Mouse (Mus musculus) spleen, adult 2 months (tissue): ENCODE measurements around the gene Brd3. TPM values are rescaled to one million over a fixed set of nuclear protein-coding genes. Genes with fewer than 3 reads are reported as not detected.

Source experiments
- DNase-seq, 2 experiments: peaks; one replicate each; pipeline versions ENCODE4 v3.0.0 to v3.0.0-alpha.2; 2012 to 2021; ENCODE audit warnings: low spot score in 2 of 2, low read depth in 1 of 2
- H3K27ac ChIP-seq: fragments of 200-500 bp; 2 replicates; pipeline ENCODE4 v1.5.1; 2012; ENCODE audit warnings: low read length, inconsistent platforms; ENCODE audit not compliant: insufficient read depth
- H3K27me3 ChIP-seq: fragments of 200-500 bp; 2 replicates; pipeline ENCODE4 v1.6.1; 2012; ENCODE audit warnings: mild to moderate bottlenecking, moderate library complexity, low read length, inconsistent platforms; ENCODE audit not compliant: control insufficient read depth, insufficient read depth
- H3K36me3 ChIP-seq: fragments of 200-500 bp; 2 replicates; pipeline ENCODE4 v1.6.1; 2012; ENCODE audit warnings: mild to moderate bottlenecking, low read length, inconsistent platforms; ENCODE audit not compliant: control insufficient read depth, insufficient read depth
- H3K4me1 ChIP-seq: fragments of 200-500 bp; 2 replicates; pipeline ENCODE4 v1.6.1; 2011; ENCODE audit warnings: inconsistent platforms; ENCODE audit not compliant: control insufficient read depth, insufficient read depth, insufficient read length
- H3K4me3 ChIP-seq: fragments of 200-500 bp; 2 replicates; pipeline ENCODE4 v1.5.1; 2011; ENCODE audit warnings: mild to moderate bottlenecking, inconsistent platforms; ENCODE audit not compliant: insufficient read depth, insufficient read length; ENCODE audit errors: extremely low read depth
- CTCF ChIP-seq: fragments of 200-500 bp; IDR thresholded peaks from 2 replicates; pipeline ENCODE4 v1.5.1; 2011; ENCODE audit warnings: mild to moderate bottlenecking, inconsistent platforms; ENCODE audit not compliant: insufficient read depth, insufficient read length, insufficient replicate concordance; ENCODE audit errors: extremely low read depth
- POLR2A ChIP-seq: fragments of 200-500 bp; IDR thresholded peaks from 2 replicates; pipeline ENCODE4 v1.6.1; 2011; ENCODE audit warnings: low read depth, low read length, inconsistent platforms
- WGBS: fragments of 180-500 bp; shearing (Covaris S2); methylation state at CpG from one replicate; pipeline ENCODE4 v1.1.7; 2018; 5-methylcytosine and 5-hydroxymethylcytosine counted together
- polyA plus RNA-seq: library from polyadenylated mRNA; depleted of rRNA; stranded (reverse); fragments of >200 nt; gene quantifications from 2 replicates; pipeline ENCODE4 v1.2.3, GENCODE M21; 2012

The Brd3 gene
- polyA plus RNA-seq, 1 experiment, result 18.2 TPM

DNA sequence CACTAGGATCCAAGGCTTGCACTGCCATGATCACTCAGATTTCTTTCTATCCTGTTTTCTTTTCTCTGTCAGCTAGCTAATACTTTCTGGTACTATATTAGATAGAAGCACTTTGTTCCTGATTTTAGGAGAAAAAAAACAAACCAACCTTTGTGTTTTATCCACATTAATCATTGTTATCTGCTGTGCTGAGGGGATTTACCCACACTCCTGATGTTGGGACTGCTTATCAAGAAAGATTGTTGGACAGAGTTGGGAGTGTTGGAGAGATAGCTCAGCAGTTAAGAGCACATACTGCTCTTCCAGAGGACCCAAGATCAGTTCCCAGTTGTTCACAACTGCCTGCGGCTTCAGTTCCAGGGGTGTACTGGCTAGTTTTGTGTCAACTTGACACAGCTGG, 19.1 kb downstream of the Brd3 start:
- H3K36me3 ChIP-seq, result no peaks in the 10 kb centered on the region
- 96% methylated on average over 1 of the region's 1 CpGs for WGBS
- no peaks in the 10 kb centered on the region for H3K27me3 ChIP-seq
- TF ChIP-seq POLR2A, result no peak
- no peak for TF ChIP-seq CTCF
- H3K4me3 ChIP-seq, result no peak overlapping the region
- H3K27ac ChIP-seq, result no peak overlapping the region
- H3K4me1 ChIP-seq, result no peaks in the 10 kb centered on the region; the same call in 1 of the 2 replicates
- no peak for DNase-seq

DNA sequence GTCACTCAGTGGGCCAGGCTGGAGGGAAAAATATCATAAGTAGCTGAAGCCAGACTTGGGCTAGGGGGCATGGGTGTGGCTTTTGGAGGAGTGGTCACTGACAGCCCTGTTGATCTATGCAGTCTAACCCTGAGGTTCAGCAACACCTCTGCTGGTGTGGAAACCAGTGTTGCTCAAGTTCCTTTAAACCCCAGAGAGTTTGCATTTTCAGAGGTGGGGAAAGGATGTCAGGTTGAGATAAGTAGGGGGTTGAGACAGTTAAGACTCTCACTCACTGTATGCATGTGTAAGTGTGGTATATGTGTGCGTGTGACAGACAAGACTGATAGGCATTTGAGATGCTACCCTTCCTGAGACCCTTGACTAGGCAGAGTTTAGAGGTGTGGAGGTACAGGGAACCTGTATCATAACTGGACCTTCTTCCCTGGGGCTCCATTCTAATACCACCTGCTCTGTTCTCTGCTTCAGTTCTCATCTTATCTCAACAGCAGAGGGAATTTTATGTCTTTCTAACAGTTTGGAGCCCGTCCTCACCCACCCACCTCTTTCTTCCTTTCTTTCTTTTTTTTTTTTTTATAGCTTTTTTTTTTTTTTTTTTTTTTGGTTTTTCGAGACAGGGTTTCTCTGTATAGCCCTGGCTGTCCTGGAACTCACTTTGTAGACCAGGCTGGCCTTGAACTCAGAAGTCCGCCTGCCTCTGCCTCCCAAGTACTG, 20.0 kb downstream of the Brd3 start:
- WGBS, result 69% methylated on average over 3 of the region's 4 CpGs
- Histone ChIP-seq H3K27ac (no peak overlapping the region), H3K4me3 (no peak overlapping the region), H3K36me3 (no peaks in the 10 kb centered on the region), H3K4me1 (no peaks in the 10 kb centered on the region; the same call in 1 of the 2 replicates), H3K27me3 (no peaks in the 10 kb centered on the region)
- TF ChIP-seq POLR2A (no peak), CTCF (no peak)
- DNase-seq, result no peak

DNA sequence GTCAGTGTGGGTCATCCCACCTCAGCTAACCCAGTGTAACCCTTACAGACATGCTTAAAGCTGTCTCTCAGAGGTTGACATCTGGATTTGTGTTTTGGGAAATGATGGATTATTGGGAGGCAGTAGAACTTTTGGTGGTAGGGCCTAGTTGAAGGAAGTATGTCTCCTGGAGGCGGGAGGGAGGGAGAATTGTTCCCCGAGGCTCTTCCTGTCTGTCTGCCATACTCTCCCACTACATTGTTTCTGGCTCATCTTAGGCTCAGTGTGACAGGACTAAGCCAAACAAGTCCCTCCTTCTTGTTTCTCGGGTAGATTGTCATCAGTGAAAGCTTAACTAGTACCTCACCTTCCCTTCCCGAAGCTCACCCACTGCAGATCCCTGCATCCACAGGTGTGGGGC, 20.7 kb downstream of the Brd3 start:
- Histone ChIP-seq H3K4me1 (no peaks in the 10 kb centered on the region; the same call in 1 of the 2 replicates), H3K27ac (no peak overlapping the region; the same call in 1 of the 2 replicates), H3K36me3 (no peaks in the 10 kb centered on the region), H3K4me3 (no peak overlapping the region), H3K27me3 (no peaks in the 10 kb centered on the region)
- WGBS, result 77% methylated on average over 4 of the region's 4 CpGs
- TF ChIP-seq CTCF, result no peak
- TF ChIP-seq POLR2A, result no peak
- no peak for DNase-seq

DNA sequence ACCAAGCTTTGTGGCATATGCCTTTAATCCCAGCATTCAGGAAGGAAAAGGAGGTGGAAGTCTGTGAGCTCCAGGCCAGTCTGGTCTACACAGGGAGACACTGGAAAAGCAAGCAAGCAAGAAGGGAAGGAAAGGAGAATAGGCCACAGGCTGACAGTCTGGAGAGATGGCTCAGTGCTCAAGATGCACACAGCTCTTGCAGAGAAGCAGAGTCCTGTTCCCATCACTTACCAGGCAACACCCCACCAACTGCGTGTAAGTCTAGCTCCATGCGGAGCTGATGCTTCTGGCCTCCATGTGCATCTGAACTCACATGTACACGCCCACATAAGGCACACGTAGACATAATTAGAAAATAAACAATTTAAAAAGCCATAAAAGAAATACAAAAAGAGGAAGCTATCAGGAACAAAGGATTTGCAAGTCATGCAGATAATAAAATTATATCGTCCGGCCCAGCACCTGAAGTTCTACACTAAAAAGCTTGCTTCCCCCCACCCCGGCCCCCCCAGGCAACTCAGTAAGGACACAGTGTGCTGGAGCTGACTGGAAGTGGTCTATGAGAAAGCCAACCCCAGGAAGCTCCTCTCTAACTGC, 25.1 kb downstream of the Brd3 start:
- no peak overlapping the region for H3K27ac ChIP-seq
- DNase-seq, result no peak
- WGBS, result 48% methylated on average over 7 of the region's 7 CpGs
- no peaks in the 10 kb centered on the region for H3K36me3 ChIP-seq
- no peak overlapping the region for H3K4me3 ChIP-seq
- no peaks in the 10 kb centered on the region; the same call in 1 of the 2 replicates for H3K4me1 ChIP-seq
- TF ChIP-seq POLR2A, result no peak
- TF ChIP-seq CTCF, result no peak
- H3K27me3 ChIP-seq, result no peaks in the 10 kb centered on the region

DNA sequence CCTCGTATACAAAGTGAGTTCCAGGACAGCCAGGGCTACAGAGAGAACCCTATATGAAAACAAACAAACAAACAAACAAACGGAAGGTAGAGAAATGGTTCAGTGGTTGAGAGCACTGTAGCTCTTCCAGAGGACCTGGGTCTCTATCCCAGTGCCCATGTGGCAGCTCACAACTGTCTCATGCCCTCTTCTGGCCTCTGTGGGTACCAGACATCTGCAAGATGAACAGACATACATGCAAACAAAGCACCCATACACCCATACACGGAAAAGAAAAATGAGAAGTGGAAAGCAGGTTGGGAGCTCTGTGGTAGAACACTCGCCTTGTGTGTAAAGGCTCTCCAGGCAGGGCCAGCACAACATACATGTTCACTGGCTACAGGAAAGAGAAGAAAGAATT, 27.1 kb downstream of the Brd3 start:
- no peak overlapping the region for H3K27ac ChIP-seq
- H3K4me3 ChIP-seq, result no peak overlapping the region
- H3K4me1 ChIP-seq, result no peaks in the 10 kb centered on the region; the same call in 1 of the 2 replicates
- no peaks in the 10 kb centered on the region for H3K27me3 ChIP-seq
- TF ChIP-seq POLR2A (no peak), CTCF (no peak)
- 49% methylated on average over 4 of the region's 4 CpGs for WGBS
- DNase-seq, result no peak
- H3K36me3 ChIP-seq, result no peaks in the 10 kb centered on the region

DNA sequence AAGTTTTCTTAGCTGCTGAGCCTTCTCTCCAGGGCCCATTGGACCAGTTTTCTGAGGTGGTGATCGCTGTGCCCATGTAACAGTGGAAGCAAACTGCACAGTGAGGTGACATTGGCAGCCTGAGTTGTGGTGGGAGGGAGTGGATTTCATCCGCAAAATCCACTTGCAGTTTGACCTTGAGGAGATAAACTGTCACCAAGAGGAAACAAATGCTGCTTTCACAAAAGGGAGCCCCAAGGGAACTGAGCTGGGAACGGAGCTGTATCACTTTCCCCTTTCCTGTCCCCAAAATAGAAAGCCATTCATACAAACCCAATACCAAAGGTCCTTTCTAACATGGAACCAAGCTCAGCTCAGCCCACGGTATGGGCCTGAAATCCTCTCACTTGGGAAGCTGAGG, 27.6 kb downstream of the Brd3 start:
- DNase-seq, result no peak
- Histone ChIP-seq H3K4me1 (no peaks in the 10 kb centered on the region; the same call in 1 of the 2 replicates), H3K36me3 (no peaks in the 10 kb centered on the region), H3K4me3 (no peak overlapping the region), H3K27me3 (no peaks in the 10 kb centered on the region), H3K27ac (no peak overlapping the region)
- 41% methylated on average over 4 of the region's 4 CpGs for WGBS
- no peak for TF ChIP-seq POLR2A
- TF ChIP-seq CTCF, result no peak
